Mouse (Mus musculus): ENCODE results near the gene Syt6. TPM values are rescaled to one million over a fixed set of nuclear protein-coding genes. Genes with fewer than 3 reads are reported as not detected.

The Syt6 gene
- polyA plus RNA-seq, 1 experiment from 2014 or later: 7.2 TPM

- no peaks in the 10 kb centered on the region for H3K36me3 ChIP-seq
- WGBS: 1% methylated on average over 14 of the region's 14 CpGs
- no peaks in the 10 kb centered on the region for H3K9me3 ChIP-seq
- ATAC-seq (ENCODE audit: low FRiP score, low read depth): 0 out of 2 replicates have a peak, but pooled peaks have one; percentile 4
- no peak overlapping the region for H3K27ac ChIP-seq
- H3K27me3 ChIP-seq (replicated peaks): peaks cover 66% of the 10 kb centered on the region
- H3K9ac ChIP-seq: no peak overlapping the region
- peaks cover 38% of the 10 kb centered on the region for H3K4me1 ChIP-seq
- peak overlapping the region; percentile 50 for H3K4me2 ChIP-seq (replicated peaks)
- no peak overlapping the region for H3K4me3 ChIP-seq
Observed at GRCm38 (mm10) chr3:103573791-103574166, 1.3 kb upstream of the Syt6 start.

GRCm38 (mm10) chr3:103574566-103575155 is 370 bp upstream of the Syt6 start:
- Histone ChIP-seq H3K4me3 (peak overlapping the region; percentile 53), H3K4me1 (peaks cover 38% of the 10 kb centered on the region), H3K4me2 (replicated peaks) (peak overlapping the region; percentile 96), H3K9me3 (no peaks in the 10 kb centered on the region), H3K27me3 (replicated peaks) (peaks cover 66% of the 10 kb centered on the region), H3K27ac (no peak overlapping the region), H3K9ac (no peak overlapping the region), H3K36me3 (no peaks in the 10 kb centered on the region)
- ATAC-seq (ENCODE audit: low FRiP score, low read depth): peak; percentile 30; the same call in 1 of the 2 replicates
- 7% methylated on average over 22 of the region's 22 CpGs for WGBS

- Histone ChIP-seq H3K4me3 (peak overlapping the region; percentile 53), H3K4me2 (replicated peaks) (peak overlapping the region; percentile 96), H3K36me3 (no peaks in the 10 kb centered on the region), H3K27ac (no peak overlapping the region), H3K9me3 (no peaks in the 10 kb centered on the region), H3K9ac (peak overlapping the region; percentile 67), H3K27me3 (replicated peaks) (peaks cover 66% of the 10 kb centered on the region), H3K4me1 (peaks cover 38% of the 10 kb centered on the region)
- WGBS: under 1% methylated on average over 65 of the region's 69 CpGs
- peak; percentile 61 for ATAC-seq (ENCODE audit: low FRiP score, low read depth)
Observed at GRCm38 (mm10) chr3:103575893-103576641, 1.0 kb downstream of the Syt6 start.

GRCm38 (mm10) chr3:103587136-103587535 is 12.1 kb downstream of the Syt6 start:
- Histone ChIP-seq H3K9ac (no peak overlapping the region), H3K4me1 (no peaks in the 10 kb centered on the region), H3K27ac (no peak overlapping the region), H3K27me3 (replicated peaks) (no peaks in the 10 kb centered on the region), H3K9me3 (no peaks in the 10 kb centered on the region), H3K36me3 (0 out of 2 replicates have a peak, but pooled peaks cover 2% of the 10 kb centered on the region), H3K4me2 (replicated peaks) (no peak overlapping the region), H3K4me3 (no peak overlapping the region)
- 95% methylated on average over 17 of the region's 17 CpGs for WGBS
- ATAC-seq (ENCODE audit: low FRiP score, low read depth): no peak

GRCm38 (mm10) chr3:103587672-103588071 is 12.6 kb downstream of the Syt6 start:
- H3K27ac ChIP-seq: no peak overlapping the region
- no peak overlapping the region for H3K4me3 ChIP-seq
- H3K27me3 ChIP-seq (replicated peaks): no peaks in the 10 kb centered on the region
- 92% methylated on average over 5 of the region's 5 CpGs for WGBS
- H3K4me1 ChIP-seq: no peaks in the 10 kb centered on the region
- ATAC-seq (ENCODE audit: low FRiP score, low read depth): no peak
- H3K36me3 ChIP-seq: 0 out of 2 replicates have a peak, but pooled peaks cover 2% of the 10 kb centered on the region
- H3K9ac ChIP-seq: no peak overlapping the region
- H3K4me2 ChIP-seq (replicated peaks): no peak overlapping the region
- no peaks in the 10 kb centered on the region for H3K9me3 ChIP-seq

- H3K9me3 ChIP-seq: no peaks in the 10 kb centered on the region
- H3K9ac ChIP-seq: no peak overlapping the region
- 0 out of 2 replicates have a peak, but pooled peaks cover 2% of the 10 kb centered on the region for H3K36me3 ChIP-seq
- no peak overlapping the region for H3K4me2 ChIP-seq (replicated peaks)
- no peak overlapping the region for H3K27ac ChIP-seq
- no peaks in the 10 kb centered on the region for H3K27me3 ChIP-seq (replicated peaks)
- H3K4me3 ChIP-seq: no peak overlapping the region
- no peak for ATAC-seq (ENCODE audit: low FRiP score, low read depth)
- no peaks in the 10 kb centered on the region for H3K4me1 ChIP-seq
- WGBS: 82% methylated on average over 5 of the region's 5 CpGs
Observed at GRCm38 (mm10) chr3:103589636-103590035, 14.6 kb downstream of the Syt6 start.

- no peak for ATAC-seq (ENCODE audit: low FRiP score, low read depth)
- Histone ChIP-seq H3K4me1 (no peaks in the 10 kb centered on the region), H3K4me2 (replicated peaks) (no peak overlapping the region), H3K4me3 (no peak overlapping the region), H3K27me3 (replicated peaks) (no peaks in the 10 kb centered on the region), H3K9ac (no peak overlapping the region), H3K36me3 (0 out of 2 replicates have a peak, but pooled peaks cover under 1% of the 10 kb centered on the region), H3K27ac (no peak overlapping the region), H3K9me3 (no peaks in the 10 kb centered on the region)
- WGBS: 88% methylated on average over 5 of the region's 5 CpGs
Observed at GRCm38 (mm10) chr3:103592636-103593035, 17.6 kb downstream of the Syt6 start.

- 85% methylated on average over 5 of the region's 5 CpGs for WGBS
- Histone ChIP-seq H3K36me3 (no peaks in the 10 kb centered on the region), H3K9me3 (no peaks in the 10 kb centered on the region), H3K4me1 (no peaks in the 10 kb centered on the region), H3K4me3 (no peak overlapping the region), H3K4me2 (replicated peaks) (no peak overlapping the region), H3K27me3 (replicated peaks) (no peaks in the 10 kb centered on the region), H3K27ac (no peak overlapping the region), H3K9ac (no peak overlapping the region)
- ATAC-seq (ENCODE audit: low FRiP score, low read depth): no peak
Observed at GRCm38 (mm10) chr3:103593631-103594030, 18.6 kb downstream of the Syt6 start.

GRCm38 (mm10) chr3:103595271-103595810 is 20.3 kb downstream of the Syt6 start:
- no peaks in the 10 kb centered on the region for H3K27me3 ChIP-seq (replicated peaks)
- H3K4me3 ChIP-seq: no peak overlapping the region
- H3K36me3 ChIP-seq: no peaks in the 10 kb centered on the region
- H3K4me2 ChIP-seq (replicated peaks): no peak overlapping the region
- H3K27ac ChIP-seq: no peak overlapping the region
- H3K9me3 ChIP-seq: no peaks in the 10 kb centered on the region
- WGBS: 83% methylated on average over 7 of the region's 7 CpGs
- no peak for ATAC-seq (ENCODE audit: low FRiP score, low read depth)
- no peak overlapping the region for H3K9ac ChIP-seq
- H3K4me1 ChIP-seq: no peaks in the 10 kb centered on the region

GRCm38 (mm10) chr3:103597586-103597985 is 22.6 kb downstream of the Syt6 start:
- no peak for ATAC-seq (ENCODE audit: low FRiP score, low read depth)
- Histone ChIP-seq H3K36me3 (no peaks in the 10 kb centered on the region), H3K27me3 (replicated peaks) (no peaks in the 10 kb centered on the region), H3K9ac (no peak overlapping the region), H3K27ac (no peak overlapping the region), H3K4me3 (no peak overlapping the region), H3K9me3 (no peaks in the 10 kb centered on the region), H3K4me1 (0 out of 2 replicates have a peak, but pooled peaks cover 5% of the 10 kb centered on the region), H3K4me2 (replicated peaks) (no peak overlapping the region)
- WGBS: 57% methylated on average over 4 of the region's 4 CpGs

- Histone ChIP-seq H3K27ac (no peak overlapping the region), H3K4me3 (no peak overlapping the region), H3K27me3 (replicated peaks) (no peaks in the 10 kb centered on the region), H3K36me3 (no peaks in the 10 kb centered on the region), H3K9me3 (no peaks in the 10 kb centered on the region), H3K4me1 (0 out of 2 replicates have a peak, but pooled peaks cover 5% of the 10 kb centered on the region), H3K4me2 (replicated peaks) (no peak overlapping the region), H3K9ac (no peak overlapping the region)
- 42% methylated on average over 7 of the region's 7 CpGs for WGBS
- ATAC-seq (ENCODE audit: low FRiP score, low read depth): no peak
Observed at GRCm38 (mm10) chr3:103601011-103601410, 26.0 kb downstream of the Syt6 start.

- no peak overlapping the region for H3K9ac ChIP-seq
- no peak overlapping the region for H3K27ac ChIP-seq
- H3K4me1 ChIP-seq: 0 out of 2 replicates have a peak, but pooled peaks cover 5% of the 10 kb centered on the region
- no peaks in the 10 kb centered on the region for H3K9me3 ChIP-seq
- no peaks in the 10 kb centered on the region for H3K36me3 ChIP-seq
- H3K4me2 ChIP-seq (replicated peaks): no peak overlapping the region
- no peak for ATAC-seq (ENCODE audit: low FRiP score, low read depth)
- 73% methylated on average over 1 of the region's 1 CpGs for WGBS
- no peak overlapping the region for H3K4me3 ChIP-seq
- H3K27me3 ChIP-seq (replicated peaks): no peaks in the 10 kb centered on the region
Observed at GRCm38 (mm10) chr3:103601561-103601960, 26.5 kb downstream of the Syt6 start.
